Mouse (Mus musculus) ES-Bruce4 (cell line): ENCODE data around the gene Zbp1.

Experiments used
- CTCF ChIP-seq: IDR thresholded peaks from one replicate; pipeline ENCODE4 v1.8.1; 2011; ENCODE audit warnings: low read depth, low read length
- POLR2A ChIP-seq: IDR thresholded peaks from one replicate; pipeline ENCODE4 v1.8.1; 2011; ENCODE audit warnings: low read length; ENCODE audit not compliant: insufficient read depth

DNA sequence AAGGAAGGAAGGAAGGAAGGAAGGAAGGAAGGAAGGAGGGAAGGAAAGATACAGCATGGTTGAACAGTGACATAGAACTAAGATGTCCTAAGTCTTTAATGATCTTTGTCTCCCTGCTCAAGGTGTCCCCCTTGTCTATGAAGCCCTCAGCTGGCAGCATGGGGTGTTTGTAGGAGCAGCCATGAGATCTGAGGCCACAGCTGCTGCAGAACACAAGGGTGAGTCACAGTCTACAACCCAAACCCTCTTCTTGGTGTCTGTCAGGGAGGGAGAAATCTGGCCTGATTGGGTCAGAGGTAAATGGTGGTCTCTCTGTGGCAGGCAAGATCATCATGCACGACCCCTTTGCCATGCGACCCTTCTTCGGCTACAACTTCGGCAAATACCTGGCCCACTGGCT is 60.9 kb downstream of the Zbp1 start:
- TF ChIP-seq POLR2A (no peak), CTCF (no peak)
